Mouse (Mus musculus) frontal cortex, postnatal 14 days (tissue): ENCODE results near the gene Jph3.

Experiments used
- DNase-seq, 2 experiments: peaks; one replicate each; pipeline ENCODE4 v3.0.0; 2022; ENCODE audit warnings: low spot score in 2 of 2

Jph3 gene

DNA sequence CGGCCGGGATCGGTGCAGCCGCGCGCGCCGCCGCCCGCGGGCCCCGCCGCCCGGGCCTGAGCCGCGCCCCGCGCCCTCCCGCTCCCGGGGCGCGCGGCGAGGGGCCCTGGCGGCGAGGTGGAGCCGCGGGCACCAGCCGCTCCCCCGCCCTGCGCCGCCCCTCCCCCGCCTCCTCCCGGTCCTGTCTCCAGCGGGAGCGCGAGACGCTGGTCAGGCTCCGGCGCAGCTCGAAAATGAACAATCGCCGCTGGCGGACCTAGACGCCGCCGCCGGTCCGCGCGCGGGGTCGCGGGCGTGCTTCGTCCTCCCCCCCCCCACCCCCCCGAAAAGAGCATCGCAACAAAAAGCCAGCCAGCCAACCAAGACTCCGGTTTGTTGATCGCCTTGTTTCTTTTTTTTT is 747 bp downstream of the Jph3 start:
- DNase-seq: no peak

DNA sequence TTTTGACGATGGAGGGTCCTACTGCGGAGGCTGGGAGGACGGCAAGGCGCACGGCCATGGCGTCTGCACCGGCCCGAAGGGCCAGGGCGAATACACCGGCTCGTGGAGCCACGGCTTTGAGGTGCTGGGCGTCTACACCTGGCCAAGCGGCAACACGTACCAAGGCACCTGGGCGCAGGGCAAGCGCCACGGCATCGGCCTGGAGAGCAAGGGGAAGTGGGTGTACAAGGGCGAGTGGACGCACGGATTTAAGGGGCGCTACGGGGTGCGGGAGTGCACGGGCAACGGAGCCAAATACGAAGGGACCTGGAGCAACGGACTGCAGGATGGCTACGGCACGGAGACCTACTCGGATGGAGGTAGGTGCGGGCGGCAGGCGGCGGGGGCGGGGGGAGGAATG is 1.2 kb downstream of the Jph3 start:
- DNase-seq: no peak

DNA sequence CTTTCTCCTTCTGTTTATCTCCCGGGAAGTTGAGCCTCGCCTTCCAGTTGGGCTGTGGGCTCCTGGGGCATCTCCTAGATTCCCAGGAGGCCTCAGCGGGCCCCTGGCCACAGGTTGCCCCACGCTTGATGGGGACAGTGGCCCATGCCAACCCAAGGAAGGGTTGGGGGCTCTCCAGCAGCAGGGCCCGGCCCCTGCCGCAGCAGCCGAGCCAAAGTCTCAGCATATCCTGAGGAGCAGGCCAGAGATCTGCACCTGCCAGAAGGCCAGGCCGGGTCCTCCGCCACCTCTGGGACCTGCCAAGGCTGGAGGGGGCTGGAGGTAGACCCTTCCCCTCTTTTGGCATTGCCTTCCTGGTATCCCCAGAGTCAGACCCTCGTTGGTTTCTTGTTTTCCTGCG is 1.6 kb downstream of the Jph3 start:
- DNase-seq: no peak

DNA sequence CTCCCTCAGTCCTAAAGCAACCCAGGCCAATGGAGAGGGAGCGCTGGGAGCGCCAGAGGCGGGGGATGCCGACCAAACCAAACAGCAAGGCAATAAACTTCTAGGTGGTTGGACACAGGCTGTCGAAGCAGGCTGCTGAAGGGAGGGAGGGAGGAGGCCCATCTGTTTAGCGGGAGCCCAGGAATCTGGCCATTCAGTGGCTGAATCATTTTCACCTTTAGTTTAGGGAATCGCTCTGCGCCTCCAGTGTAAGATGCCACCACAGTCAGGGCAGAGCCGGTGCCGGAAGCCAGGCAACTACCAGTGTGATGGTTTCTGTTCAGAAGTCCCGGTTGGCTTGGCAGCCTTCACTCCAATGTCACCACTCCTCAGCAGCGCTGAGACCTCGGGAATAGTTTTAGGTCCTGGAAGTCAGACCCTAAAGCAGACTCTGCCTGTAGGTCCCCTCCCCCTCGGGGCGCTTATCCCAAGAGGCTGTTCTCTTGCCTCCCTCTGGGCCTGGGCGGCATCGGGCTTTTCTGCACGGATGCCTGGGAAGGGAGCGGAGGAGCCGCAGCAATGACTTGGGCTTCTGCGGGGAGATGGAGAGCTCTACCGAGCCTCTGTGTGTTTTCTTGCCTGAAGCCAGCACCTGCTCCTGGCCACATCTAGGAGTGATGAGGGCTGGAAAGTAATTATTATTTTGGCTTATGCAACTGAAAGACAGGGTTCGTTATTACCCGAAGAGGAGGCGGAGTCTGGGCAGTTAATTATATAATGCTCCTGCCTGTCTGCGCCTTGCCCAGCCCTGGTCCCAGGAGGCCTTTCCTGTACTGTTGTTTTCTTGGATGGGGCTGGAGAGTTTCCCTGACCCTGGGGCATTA is 2.3 kb downstream of the Jph3 start:
- peak; percentile 45 to 56 for DNase-seq

DNA sequence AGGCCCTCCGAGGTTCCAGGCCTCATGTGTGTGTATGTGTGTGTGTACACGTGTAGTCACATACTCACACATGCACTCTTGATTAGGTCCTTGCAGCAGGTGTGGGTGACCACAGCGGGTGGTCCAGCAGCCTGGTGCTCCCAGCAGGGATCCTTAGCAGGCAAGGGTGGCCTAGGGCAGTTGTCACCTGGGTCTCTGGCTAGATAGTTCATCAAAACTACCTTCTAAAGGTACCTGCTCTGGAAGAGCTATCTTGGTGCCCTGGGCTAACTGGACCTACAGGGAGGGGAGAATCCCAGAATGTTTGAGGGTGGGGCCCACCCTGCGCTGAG is 2.9 kb downstream of the Jph3 start:
- no peak for DNase-seq

DNA sequence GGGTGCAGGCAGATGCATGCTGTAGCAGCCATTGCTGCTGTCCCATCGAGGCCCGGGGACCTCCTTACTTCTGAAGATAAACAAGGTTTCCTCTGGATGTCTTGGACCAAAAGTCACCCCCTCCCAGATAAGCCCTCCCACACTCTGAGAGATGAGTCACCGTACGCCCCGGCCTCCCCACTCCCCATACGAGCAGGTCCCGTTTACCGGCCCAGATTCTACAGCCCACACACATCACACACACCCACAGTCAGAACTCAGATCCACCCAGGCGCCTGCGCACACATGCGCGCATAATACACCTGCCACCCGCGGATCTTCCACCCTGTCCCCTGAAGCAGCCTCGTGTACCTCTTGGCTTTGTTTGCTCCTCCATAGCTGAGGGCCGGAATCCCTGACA is 4.8 kb downstream of the Jph3 start:
- DNase-seq: peak; percentile 41 to 47

DNA sequence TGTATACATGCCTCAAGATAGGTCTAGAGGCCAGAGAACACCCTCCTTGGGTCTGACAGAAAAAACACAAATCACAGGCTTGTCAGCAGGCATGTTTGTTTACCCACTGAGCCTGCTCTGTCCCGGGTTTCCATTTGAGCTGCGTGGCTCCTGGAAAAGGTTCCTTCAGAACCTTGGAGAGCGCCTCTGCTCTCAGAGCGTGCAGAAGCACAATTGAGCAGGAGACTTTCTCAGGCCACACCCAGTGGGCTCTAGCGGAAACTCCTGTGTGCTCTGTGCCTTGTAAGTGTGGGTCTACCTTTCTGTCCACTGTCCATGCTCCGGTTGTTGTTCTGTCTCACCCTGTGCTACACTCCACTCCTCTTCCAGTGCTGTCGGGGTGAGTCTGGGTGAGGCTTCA is 6.8 kb downstream of the Jph3 start:
- no peak for DNase-seq

DNA sequence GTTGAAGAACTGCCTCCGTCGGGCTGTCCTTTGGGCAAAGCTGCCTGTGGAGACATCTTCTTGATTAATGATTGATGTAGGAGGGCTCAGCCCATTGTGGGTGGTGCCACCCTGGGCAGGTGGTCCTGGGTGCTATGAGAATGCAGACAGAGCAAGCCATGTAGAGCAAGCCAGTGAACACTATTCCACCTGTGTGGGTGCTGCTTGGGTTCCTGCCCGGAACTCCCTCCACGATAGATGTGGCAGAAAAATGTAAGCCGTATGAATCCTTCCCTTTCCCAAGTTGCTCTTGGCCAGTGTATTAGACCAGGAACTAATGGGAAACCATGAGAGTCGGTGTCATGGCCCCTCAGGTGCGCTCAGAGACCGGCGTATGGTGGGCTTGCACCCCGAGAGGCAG is 11.3 kb downstream of the Jph3 start:
- no peak for DNase-seq

DNA sequence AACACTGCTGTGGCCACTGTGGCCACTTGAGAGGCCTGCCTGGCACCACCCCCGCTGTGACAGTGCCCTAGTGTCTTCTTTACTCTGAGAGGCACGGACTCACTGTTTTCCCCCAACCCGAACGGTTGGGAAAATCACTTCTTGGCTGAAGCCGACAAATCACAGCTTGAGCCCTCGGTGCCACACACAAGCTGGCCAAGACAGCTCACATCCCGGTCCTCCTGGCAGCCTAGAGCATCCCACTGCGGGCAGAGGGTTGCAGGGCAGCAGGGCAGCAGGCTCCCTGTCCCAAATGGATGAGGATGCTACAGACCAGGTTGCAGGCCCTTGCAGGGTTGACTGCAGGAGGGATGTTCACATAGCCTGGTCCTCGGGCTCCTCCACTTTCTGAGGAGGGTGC is 20.1 kb downstream of the Jph3 start:
- no peak for DNase-seq

DNA sequence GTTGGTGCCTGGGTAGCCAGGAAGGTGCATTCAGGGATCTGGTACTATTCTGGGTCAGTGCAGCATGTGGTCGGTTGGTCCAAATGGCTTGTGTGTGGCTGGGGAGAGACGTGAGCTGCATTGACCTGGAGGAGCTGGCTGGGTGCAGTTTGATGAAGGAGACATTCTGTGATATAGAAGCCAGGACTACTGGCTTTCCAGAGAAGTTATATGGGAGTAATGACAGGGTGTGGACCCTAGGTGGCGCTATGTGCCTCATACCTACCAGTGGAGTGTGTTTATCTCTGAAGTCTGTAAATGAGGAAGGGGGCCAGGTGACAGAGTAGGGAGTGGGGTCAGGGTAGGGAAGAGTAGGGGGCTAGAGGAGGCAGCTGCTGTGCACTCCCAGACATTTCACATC is 21.1 kb downstream of the Jph3 start:
- DNase-seq: no peak

DNA sequence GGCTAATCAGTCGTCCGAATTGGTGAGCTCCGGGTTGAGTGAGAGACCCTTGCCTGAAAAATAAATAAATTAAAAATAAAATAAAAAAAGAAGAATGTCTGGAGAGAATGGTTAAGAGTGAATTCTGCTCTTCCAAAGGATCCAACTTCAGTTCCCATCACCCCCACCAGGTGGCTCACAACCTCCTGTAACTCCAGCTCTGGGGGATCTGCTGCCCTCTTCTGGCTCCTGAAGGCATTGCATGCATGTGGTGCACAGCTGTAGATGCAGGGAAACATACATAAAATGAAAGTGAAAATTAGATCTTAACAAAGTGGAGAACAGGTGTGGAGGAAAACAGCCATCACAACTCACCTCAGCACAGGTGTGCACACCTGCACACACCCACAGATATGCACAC is 22.0 kb downstream of the Jph3 start:
- peak; percentile 46 to 63 for DNase-seq

DNA sequence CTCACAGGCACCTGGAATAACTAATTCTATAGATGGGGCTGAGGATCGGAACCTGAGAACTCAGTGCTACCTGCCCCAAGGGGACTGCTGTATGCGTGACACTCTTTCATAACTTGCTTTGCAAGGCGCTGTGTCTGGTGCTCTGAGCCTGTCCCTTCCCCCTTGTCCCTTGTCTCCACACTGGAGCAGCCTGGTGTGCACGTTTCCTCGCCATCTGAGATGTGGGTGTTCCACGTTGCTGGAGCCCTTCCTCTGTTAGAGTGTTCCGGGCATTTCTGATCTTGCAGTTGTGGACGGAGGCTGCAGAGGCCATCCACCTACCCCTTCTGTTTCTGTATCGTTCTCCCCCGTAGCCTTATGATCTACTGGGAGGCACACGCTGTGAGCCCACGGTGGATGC is 29.0 kb downstream of the Jph3 start:
- no peak for DNase-seq

DNA sequence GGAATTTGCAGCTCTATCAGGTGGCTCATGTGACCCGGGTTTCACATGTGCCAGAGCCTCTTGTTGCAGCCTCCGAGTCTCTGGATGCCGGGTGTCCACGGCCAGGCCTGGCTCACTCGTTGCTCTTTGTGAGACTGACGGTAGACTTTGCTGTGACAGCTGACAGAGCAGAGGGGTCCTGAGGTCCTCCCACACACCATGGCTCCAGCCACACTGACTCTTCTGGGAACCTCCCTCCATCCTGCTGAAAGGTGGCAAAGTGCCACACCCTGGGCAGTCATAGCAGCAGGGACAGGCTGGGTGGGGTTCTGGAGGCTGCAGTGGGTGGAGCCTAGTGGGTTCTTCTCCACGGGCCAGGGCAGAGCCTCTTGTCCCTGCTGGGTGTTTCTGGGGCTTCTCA is 31.1 kb downstream of the Jph3 start:
- DNase-seq: no peak

DNA sequence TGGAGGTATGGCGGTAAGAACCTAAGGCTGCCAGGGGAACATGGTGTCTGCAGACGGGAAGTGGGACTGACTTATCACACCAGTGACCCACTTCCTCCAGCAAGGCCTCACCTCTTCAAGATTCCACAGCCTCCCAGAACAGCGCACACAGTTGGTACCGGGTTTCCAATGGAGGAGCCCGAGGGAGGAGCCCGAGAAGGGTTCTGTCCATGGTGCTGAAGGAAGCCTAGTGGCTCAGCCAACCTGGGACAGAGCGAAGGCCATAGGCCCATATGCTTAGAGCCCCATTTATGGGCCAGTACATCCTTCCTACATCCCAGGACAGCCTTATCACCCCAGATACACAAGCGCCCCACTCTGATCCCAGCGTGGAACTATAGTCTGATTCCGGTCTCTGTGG is 32.1 kb downstream of the Jph3 start:
- DNase-seq: no peak

DNA sequence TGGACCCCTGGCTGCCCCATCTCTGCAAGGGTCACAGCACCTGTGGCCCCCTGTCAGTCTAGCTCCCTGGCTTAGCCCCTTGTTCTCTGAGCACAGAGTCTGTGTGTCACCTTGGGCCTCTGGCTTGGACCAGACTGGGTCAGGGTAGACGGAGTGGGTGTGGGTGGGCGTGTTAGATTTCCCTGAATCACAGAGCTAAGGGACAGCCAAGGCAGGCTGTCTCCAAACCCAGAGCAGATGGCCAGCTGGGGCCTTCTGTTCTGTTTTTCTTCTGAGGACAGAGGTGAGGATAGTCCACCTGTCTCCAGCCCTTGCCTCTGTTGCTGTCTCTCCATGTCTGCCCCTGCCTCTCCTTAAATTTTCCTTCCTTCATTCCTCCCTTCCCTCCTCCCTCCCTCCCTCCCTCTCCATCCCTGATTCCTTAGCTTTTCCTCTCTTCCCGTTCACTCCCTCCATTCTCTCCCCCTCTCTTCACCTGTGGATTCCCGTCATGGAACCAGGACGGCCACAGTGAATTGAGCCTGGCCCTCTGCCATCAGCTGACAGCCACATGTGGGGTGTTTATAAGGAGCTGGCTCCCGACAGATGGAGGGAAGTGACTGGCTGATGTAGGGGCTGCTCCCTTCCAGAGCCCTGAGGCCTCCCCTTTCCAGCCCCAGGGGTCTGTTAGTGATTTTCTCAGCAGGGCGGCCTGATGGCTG is 33.7 kb downstream of the Jph3 start:
- DNase-seq: no peak

DNA sequence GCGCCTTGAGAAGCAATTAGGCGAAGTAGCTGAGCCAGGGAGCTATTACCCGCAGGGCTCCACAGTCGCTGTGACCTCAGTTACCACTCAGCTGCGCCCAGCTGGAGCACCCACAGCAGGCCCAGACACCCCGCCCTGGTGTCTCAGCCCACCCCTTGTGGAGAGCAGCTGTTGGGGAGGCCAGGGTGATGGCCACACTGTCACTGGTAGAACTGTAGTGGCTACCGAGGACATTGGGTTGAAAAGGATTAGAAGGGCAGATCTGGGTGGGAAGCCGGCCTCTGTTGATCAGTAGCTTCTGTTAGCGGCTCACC is 34.2 kb downstream of the Jph3 start:
- DNase-seq: no peak

DNA sequence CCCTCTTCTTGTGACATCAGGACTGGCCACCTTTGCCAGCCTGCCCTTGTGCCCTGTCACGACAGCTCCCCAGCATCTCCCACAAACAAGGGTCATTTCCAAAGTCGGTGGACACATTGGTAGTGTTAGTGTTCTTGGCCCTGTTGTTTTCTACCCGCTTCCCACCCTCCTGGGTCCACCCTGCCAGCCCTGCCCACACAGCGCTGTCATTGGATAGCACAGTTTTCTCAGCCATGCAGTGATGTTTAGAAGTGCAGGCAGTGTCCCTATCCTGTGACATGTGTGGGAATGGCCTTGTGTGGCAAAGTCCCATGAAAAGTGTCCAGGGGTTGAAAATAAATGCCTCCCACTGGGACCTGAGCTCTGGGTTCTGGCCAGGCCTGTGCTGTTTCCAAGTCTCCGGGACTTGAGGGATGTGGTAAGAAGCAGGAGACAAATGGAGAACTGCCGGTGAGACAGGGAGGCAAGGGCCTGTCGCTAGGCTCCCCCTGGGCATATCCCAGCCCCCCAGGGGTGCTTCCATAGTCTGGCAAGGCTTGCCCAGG is 36.2 kb downstream of the Jph3 start:
- no peak for DNase-seq

DNA sequence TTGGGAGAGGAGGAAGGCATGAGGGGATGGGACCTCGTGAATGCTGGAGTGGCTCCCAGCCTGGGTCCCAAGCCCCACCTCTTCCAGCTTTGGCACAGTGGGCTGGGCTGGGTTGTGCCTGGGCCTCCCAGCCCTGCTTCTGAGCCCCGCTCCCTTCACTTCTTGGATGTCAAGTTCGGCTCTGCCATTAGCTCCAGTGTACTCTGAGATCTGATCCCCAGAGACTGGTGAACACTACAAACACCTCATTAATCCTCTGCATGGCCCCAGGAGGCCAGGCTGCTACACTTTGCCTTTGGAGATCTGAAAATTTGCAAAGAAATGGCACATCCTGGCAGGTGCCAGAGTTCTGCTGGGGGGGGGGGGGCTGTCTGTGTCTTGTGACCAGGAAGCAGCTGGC is 39.7 kb downstream of the Jph3 start:
- no peak for DNase-seq

DNA sequence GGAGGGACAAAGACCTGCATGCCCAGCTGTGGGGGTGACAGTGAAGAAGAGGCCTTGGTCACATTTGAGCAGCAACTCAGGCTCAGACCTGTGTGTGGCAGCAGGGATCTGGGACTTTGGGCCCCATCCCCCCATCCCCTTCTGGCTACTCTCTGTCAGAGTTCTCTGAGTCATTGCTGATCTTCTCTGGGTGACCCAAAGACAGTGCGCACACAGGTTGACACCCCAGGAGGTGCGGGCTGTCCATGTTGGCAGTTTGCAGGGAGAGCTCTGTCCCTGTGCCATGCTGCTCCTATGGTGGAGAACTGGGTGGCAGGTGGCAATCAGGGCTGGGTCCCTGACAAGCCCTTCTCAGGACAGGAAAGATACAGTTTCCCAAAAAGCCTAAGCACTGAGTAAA is 40.2 kb downstream of the Jph3 start:
- DNase-seq: no peak

DNA sequence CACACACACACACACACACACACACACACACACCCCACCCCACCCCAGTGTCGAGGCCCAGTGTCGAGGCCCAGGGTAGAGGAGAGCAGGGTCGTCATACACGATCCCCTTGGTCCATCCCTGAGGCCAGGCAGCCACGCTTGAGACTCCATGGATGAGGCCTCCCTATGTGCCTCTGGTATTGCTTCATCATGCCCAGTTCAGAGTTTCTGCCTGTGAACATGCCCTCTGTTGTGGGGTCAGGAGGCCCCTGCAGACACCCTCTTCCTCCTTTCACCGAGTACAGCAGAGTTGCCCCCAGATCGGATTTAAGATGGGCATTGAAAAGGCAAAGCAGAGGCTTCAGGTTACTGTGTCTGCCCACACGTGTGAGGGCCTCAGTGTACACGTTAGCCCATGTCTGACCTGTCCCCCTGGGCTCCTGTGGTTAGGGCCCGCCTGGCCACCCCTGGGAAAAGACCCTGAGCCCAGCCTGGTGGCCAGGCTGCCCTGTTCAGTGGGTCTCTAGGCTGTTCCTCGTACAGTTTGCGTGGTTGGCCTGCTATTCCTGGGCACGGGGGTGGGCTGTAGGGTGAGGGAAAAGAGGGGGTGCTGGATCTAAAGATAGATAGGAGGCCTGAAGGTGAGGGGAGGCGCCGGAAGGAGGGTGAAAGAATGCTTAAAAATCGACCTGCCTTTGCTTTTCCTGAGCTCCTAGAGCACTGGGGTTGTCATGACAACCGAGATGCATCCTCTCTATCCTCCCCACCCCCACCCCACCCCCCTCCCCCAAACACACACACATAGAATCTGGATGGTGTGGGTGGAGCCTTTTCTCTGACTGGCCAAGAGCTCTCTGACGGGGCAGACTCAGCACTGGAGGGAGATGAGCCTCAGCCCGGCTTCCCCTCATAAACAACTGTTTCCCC is 41.7 kb downstream of the Jph3 start:
- DNase-seq: no peak

DNA sequence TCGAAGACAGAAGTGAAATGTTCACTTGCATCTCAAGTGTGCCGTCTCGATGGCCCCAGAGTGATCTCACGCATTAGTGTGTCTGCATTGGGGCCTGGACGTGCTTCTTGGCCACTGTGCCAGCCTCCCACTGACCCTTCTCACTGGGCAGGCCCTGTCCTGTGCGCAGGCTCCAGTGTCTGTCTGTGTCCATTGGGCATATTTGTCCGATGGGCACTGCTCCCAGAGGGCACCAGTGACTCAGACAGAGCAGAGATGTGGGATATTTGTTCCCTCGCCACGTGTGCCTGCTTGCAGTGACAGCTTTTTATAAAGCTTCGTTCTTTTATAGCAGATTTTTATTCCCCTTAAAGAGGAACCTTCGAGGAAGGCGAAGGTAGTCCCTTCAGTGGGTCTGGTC is 44.5 kb downstream of the Jph3 start:
- no peak for DNase-seq

DNA sequence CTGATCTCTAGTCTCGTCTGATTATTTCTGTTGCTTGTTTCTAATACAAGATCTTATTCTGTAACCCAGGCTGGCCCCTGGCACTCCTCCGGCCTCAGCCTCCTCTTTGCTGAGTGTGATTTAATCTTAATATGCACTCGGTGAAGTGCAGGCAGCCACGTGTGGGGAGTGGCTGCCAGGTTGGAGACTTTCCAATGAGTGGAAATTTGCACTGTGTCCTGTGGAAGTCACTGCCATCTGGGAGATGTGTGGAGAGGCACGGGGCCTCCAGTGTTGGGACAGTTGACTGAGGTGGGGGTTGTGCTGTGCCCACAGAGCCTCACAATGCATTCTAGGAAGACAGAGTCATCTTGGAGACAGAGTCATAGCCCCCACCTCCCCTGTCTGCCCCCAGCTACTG is 53.1 kb downstream of the Jph3 start:
- no peak for DNase-seq

DNA sequence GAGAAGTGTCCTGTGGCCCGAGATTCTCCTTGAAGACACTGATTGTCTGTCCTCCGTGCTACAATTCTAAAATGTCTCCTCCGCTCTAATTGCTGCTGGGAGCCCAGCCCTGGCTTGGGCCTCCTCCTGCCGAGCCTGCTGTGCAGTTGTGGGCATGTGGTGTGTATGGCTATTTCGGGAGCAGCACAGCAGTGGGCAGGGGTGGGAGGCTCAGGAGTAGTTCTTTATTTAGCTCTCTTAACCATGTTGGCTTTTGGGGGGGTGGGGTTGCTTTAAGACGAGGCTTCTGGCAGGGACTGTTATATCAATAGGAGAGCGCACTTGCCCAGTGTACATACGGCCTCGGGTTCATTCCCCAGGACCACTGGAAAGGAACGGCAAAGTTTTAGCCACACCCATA is 57.1 kb downstream of the Jph3 start:
- peak; percentile 34 to 46 for DNase-seq
